In the genomic region with DNA sequence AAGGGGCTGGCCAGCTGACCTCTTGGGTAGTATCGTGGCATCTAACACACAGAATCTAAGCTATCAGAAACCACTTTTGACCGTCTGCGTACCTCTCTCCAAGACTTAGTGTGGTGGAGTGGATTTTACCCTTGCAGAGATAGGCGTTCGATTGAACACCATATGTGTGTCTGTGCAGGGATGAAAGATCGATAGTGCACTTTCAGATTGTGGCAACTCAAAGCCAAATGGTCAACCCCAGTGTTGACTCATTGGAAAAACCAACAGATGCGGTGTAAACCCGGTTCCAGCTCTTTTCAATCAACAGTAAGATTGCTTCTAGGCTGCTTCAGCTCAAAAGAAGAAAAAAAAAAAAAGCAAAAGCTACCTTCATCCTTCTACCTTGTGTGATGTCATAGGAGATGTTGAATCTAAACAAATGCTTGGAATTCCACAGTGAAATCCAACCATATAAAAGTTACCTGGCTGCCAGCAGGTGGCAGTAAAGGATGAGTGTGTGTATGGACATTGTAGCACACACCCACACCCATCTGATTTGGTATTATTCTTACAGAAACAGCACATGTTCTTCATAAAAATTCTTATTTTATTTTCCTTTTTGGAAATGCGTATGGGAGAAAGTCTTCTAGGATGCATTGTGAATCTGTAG, we compare ENCODE assay signal across 9 mouse cellular contexts. TPM values are rescaled to one million over a fixed set of nuclear protein-coding genes. Genes with fewer than 3 reads are reported as not detected.
DNase-seq lines count a peak whose midpoint lies in the region; ATAC-seq and TF ChIP-seq lines count a peak whose summit lies in the region.
"Had no signal": no experiment of that assay in that cellular context is flagged by ENCODE, and none has a peak within 500 bp of the region (broad histone marks: within the 10 kb centered on the region; RNA-seq: fewer than 3 reads in every experiment).

No protein-coding gene starts in this region.

- peaks cover 16% of the 10 kb centered on the region; the same call in 1 of the 2 replicates for H3K36me3 ChIP-seq in intestine, postnatal 0 days (ENCODE audit: control insufficient read depth, insufficient read depth)
- H3K36me3 ChIP-seq in intestine, embryonic 15.5 days = no peaks in the 10 kb centered on the region
- H3K36me3 ChIP-seq in MEL (ENCODE audit: control insufficient read depth in 1 of 2, insufficient read depth in 2 of 2, low read length in 2 of 2) = peaks cover 0 to 37% of the 10 kb centered on the region in 2 experiments; a peak in 2 of 4 replicates
- H3K36me3 ChIP-seq in kidney, embryonic 16.5 days (ENCODE audit: insufficient read depth, low read length) = no peaks in the 10 kb centered on the region
- H3K36me3 ChIP-seq in lung, embryonic 14.5 days (ENCODE audit: insufficient read depth) = no peaks in the 10 kb centered on the region

- no peaks in the 10 kb centered on the region for H3K79me2 ChIP-seq in MEL (ENCODE audit: control insufficient read depth, insufficient read depth, low read length, poor library complexity)

- H3K9ac ChIP-seq in intestine, postnatal 0 days (ENCODE audit: low read depth, low read length) = no peak overlapping the region
- no peak overlapping the region for H3K9ac ChIP-seq in intestine, embryonic 15.5 days
- no peak overlapping the region for H3K9ac ChIP-seq in MEL (ENCODE audit: control insufficient read depth, low read depth, low read length, poor library complexity, severe bottlenecking)
- H3K9ac ChIP-seq in kidney, embryonic 16.5 days (replicated peaks; ENCODE audit: low read length) = no peak overlapping the region
- no peak overlapping the region for H3K9ac ChIP-seq in lung, embryonic 14.5 days

- TF ChIP-seq RAD21 in MEL (IDR thresholded peaks at IDR 0.05; ENCODE audit: low read depth, low read length) = peak; percentile 63

- H3K27ac ChIP-seq in intestine, postnatal 0 days (ENCODE audit: low read depth, low read length) = no peak overlapping the region
- H3K27ac ChIP-seq in intestine, embryonic 15.5 days = no peak overlapping the region
- H3K27ac ChIP-seq in MEL (ENCODE audit: control insufficient read depth, low read depth, low read length) = no peak overlapping the region; the same call in 1 of the 2 replicates
- H3K27ac ChIP-seq in kidney, embryonic 16.5 days (ENCODE audit: low read length) = no peak overlapping the region
- H3K27ac ChIP-seq in lung, embryonic 14.5 days (ENCODE audit: low read depth) = no peak overlapping the region
- H3K27ac ChIP-seq: macrophage had no signal

- TF ChIP-seq EP300 in MEL (IDR thresholded peaks at IDR 0.05; ENCODE audit: low read depth in 1 of 2, low read length in 2 of 2) = no peak

- H3K27me3 ChIP-seq in intestine, postnatal 0 days (replicated peaks; ENCODE audit: control insufficient read depth, insufficient read depth, low read length) = no peaks in the 10 kb centered on the region
- no peaks in the 10 kb centered on the region for H3K27me3 ChIP-seq in intestine, embryonic 15.5 days (replicated peaks)
- H3K27me3 ChIP-seq in MEL (ENCODE audit: control insufficient read depth in 1 of 2, insufficient read depth in 2 of 2, low read length in 2 of 2) = no peaks in the 10 kb centered on the region
- no peaks in the 10 kb centered on the region for H3K27me3 ChIP-seq in kidney, embryonic 16.5 days (ENCODE audit: insufficient read depth, low read length)
- H3K27me3 ChIP-seq in lung, embryonic 14.5 days (ENCODE audit: insufficient read depth, low read length) = no peaks in the 10 kb centered on the region

- H3K4me1 ChIP-seq in intestine, postnatal 0 days (replicated peaks; ENCODE audit: control insufficient read depth, insufficient read depth, low read length) = 0 out of 2 replicates have a peak, but pooled peaks cover 3% of the 10 kb centered on the region
- H3K4me1 ChIP-seq in intestine, embryonic 15.5 days (replicated peaks) = peaks cover 9% of the 10 kb centered on the region; the same call in 1 of the 2 replicates
- H3K4me1 ChIP-seq in MEL (ENCODE audit: control insufficient read depth in 1 of 2, insufficient read depth in 2 of 2, low read length in 2 of 2) = peaks cover 28 to 35% of the 10 kb centered on the region in 2 experiments
- H3K4me1 ChIP-seq in kidney, embryonic 16.5 days (ENCODE audit: insufficient read depth, low read length) = peaks cover 18% of the 10 kb centered on the region
- H3K4me1 ChIP-seq in lung, embryonic 14.5 days (ENCODE audit: insufficient read depth) = peaks cover 4% of the 10 kb centered on the region; the same call in 1 of the 2 replicates

- WGBS in intestine, postnatal 0 days = 85% methylated on average over 9 of the region's 9 CpGs
- 90% methylated on average over 9 of the region's 9 CpGs for WGBS in intestine, embryonic 15.5 days
- WGBS in kidney, embryonic 16.5 days = 87% methylated on average over 9 of the region's 9 CpGs
- 82% methylated on average over 9 of the region's 9 CpGs for WGBS in lung, embryonic 14.5 days

- no peaks in the 10 kb centered on the region for H3K9me3 ChIP-seq in intestine, postnatal 0 days (ENCODE audit: control insufficient read depth)
- no peaks in the 10 kb centered on the region for H3K9me3 ChIP-seq in intestine, embryonic 15.5 days
- H3K9me3 ChIP-seq in MEL (replicated peaks; ENCODE audit: insufficient read depth, low read length) = no peaks in the 10 kb centered on the region
- H3K9me3 ChIP-seq in kidney, embryonic 16.5 days (ENCODE audit: low read length) = no peaks in the 10 kb centered on the region
- H3K9me3 ChIP-seq in lung, embryonic 14.5 days (ENCODE audit: low read depth, low read length) = no peaks in the 10 kb centered on the region

- DNase-seq in MEL (ENCODE audit: low read depth, low spot score) = peak; percentile 65
- DNase-seq in cerebellum, adult 9-10 months = peak; percentile 48
- peak; percentile 80 for DNase-seq in lung, embryonic 14.5 days
- DNase-seq in thymus, postnatal 4 days = peak; percentile 62
- DNase-seq in urinary bladder, adult 2 months (ENCODE audit: low spot score) = no peak

- no peak overlapping the region for H3K4me2 ChIP-seq in intestine, postnatal 0 days (replicated peaks; ENCODE audit: low read depth)
- H3K4me2 ChIP-seq in intestine, embryonic 15.5 days (replicated peaks) = no peak overlapping the region
- no peak overlapping the region for H3K4me2 ChIP-seq in kidney, embryonic 16.5 days (replicated peaks; ENCODE audit: low read depth, low read length)
- no peak overlapping the region for H3K4me2 ChIP-seq in lung, embryonic 14.5 days

- no peak overlapping the region for H3K4me3 ChIP-seq in intestine, postnatal 0 days (ENCODE audit: low read depth, low read length)
- H3K4me3 ChIP-seq in intestine, embryonic 15.5 days (replicated peaks) = no peak overlapping the region
- no peak overlapping the region for H3K4me3 ChIP-seq in MEL (ENCODE audit: control insufficient read depth in 1 of 2, insufficient read depth in 1 of 2, low read depth in 2 of 2, low read length in 2 of 2)
- no peak overlapping the region for H3K4me3 ChIP-seq in kidney, embryonic 16.5 days (ENCODE audit: low read length)
- no peak overlapping the region for H3K4me3 ChIP-seq in lung, embryonic 14.5 days (ENCODE audit: low read depth, low read length)

- TF ChIP-seq POLR2A in MEL (IDR thresholded peaks at IDR 0.05; ENCODE audit: control insufficient read depth in 1 of 2, insufficient read depth in 1 of 2, low read depth in 1 of 2, low read length in 2 of 2, poor library complexity in 1 of 2) = no peak

- no peak; the same call in 1 of the 2 replicates for ATAC-seq in intestine, postnatal 0 days
- no peak for ATAC-seq in intestine, embryonic 15.5 days
- ATAC-seq in kidney, embryonic 16.5 days (ENCODE audit: low FRiP score, low TSS enrichment) = peak; percentile 43
- ATAC-seq in lung, embryonic 14.5 days (ENCODE audit: insufficient read depth) = no peak; the same call in 1 of the 2 replicates

- peak; percentile 82 for TF ChIP-seq CTCF in intestine, postnatal 0 days (IDR thresholded peaks at IDR 0.05; ENCODE audit: low read depth)
- peak; percentile 45 to 77 (median 66) for TF ChIP-seq CTCF in MEL (IDR thresholded peaks at IDR 0.05 in 2 of 3, conservative IDR thresholded peaks at IDR 0.05 in 1 of 3; ENCODE audit: control insufficient read depth in 1 of 3, insufficient read depth in 1 of 3, low read depth in 2 of 3, low read length in 3 of 3, poor library complexity in 1 of 3, severe bottlenecking in 1 of 3)
- TF ChIP-seq CTCF in lung, embryonic 14.5 days (IDR thresholded peaks at IDR 0.05; ENCODE audit: low read depth) = peak; percentile 72

TF ChIP-seq in MEL, 35 proteins besides CTCF, POLR2A, EP300 and RAD21:
- TF ChIP-seq ZC3H11A (IDR thresholded peaks at IDR 0.05; ENCODE audit: low read depth, low read length) = peak; percentile 35; the same call in 1 of the 2 replicates
- no peak for TF ChIP-seq USF1 (IDR thresholded peaks at IDR 0.05; ENCODE audit: low read depth, low read length)
- TF ChIP-seq MYC (IDR thresholded peaks at IDR 0.05; ENCODE audit: low read depth, low read length) = 0 out of 2 replicates have a peak, but pooled peaks have one; percentile 28
- TF ChIP-seq SMC3 (IDR thresholded peaks at IDR 0.05; ENCODE audit: low read depth, low read length) = peak; percentile 63

RNA-seq across cellular contexts. Expression of a gene that starts 8.8 kb away (rescaled TPM):
- 0.12 TPM in 1 of 2 replicates, not detected in the other for polyA plus RNA-seq in intestine, postnatal 0 days (2015; fragmentation: Nextera tagmentation; extraction: Ambion mirVana)
- polyA plus RNA-seq in intestine, embryonic 15.5 days (2015; fragmentation: Nextera tagmentation; extraction: Ambion mirVana) = 0.16 and 0.21 TPM in 2 replicates
- total RNA-seq in MEL (2012; rRNA removed) = 0.10 TPM in 1 of 2 replicates, not detected in the other
- polyA plus RNA-seq in MEL (2012; ENCODE audit: insufficient read depth in 1 of 2, insufficient read length in 2 of 2, low read depth in 1 of 2, low replicate concordance in 2 of 2, missing spikeins in 1 of 2) = under 1 TPM in 1 of 2 experiments, not detected in 1; 0.06 TPM
- polyA plus RNA-seq in kidney, embryonic 16.5 days (2015; fragmentation: Nextera tagmentation; extraction: Ambion mirVana) = 0.25 and 0.50 TPM in 2 replicates
- polyA plus RNA-seq in lung, embryonic 14.5 days (2014; fragmentation: Nextera tagmentation; extraction: Ambion mirVana) = 0.53 and 0.57 TPM in 2 replicates
- polyA plus RNA-seq in urinary bladder, adult 2 months (2012; rRNA removed) = 0.14 and 0.24 TPM in 2 replicates
- polyA plus RNA-seq: macrophage had no signal
